Mouse (Mus musculus) embryo, embryonic 11.5 days (tissue): ENCODE measurements around the gene Uggt1.

Experiments used
- DNase-seq: peaks from one replicate; pipeline ENCODE4 v3.0.0-alpha.2; 2012; ENCODE audit warnings: low read depth, low spot score

Uggt1 gene

DNA sequence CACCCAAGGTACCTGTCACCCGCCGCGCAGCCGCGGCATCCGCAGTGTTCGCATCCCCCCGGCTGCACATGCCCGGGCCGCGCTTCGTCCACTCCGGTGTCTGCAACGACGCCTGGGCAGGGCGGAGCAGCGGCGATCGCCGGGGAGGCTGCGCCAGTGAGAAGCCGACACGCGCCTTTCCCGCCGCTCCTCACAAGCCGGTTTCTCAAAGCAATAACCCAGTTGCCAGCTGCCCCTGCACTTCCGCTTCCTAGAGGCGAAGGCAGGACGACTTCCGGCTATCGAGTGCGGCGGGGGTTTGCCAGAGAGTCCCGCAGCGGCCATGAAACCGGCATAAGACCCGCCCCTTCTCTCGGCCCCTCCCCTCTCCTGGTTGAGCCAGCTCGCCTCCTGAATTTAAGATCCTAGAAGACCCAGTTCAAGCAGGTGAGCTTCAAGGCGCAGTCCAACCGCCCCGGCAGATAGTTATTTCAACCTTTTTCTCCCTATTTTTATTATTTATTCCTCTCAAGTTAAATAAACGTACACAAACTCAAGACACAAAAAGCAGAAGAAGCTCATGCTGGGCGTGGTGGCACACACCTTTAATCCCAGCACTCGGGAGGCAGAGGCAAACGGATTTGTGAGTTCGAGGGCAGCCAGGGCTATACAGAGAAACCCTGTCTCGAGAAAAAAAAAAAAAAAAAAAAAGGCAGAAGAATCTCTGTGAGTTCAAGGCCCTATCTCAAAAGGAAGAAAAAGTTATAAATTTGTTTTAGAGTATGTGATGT, at the start of gene Uggt1:
Gene Uggt1 (minus strand): TSS at position 663 of the 770 bp plus-strand sequence.
- peak; percentile 88 for DNase-seq

DNA sequence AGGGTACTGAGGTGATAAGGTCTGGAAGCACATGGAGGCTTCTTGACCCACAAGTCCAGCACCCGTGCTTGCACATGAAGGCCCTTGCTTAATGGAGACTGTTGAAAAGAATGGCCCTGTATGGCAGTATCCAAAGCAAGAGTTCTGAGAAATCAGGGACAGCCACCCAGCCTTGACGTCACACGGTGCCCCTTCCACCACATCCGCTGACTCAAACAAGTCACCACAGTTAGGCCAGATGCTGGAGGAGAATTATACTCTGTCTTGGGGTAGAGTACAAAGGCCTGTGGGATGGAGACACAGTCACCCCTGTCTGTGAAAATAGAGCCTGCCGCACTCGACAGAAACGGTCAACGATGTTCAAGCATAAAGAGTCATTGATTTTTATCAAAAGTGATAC, 49.0 kb upstream of the Uggt1 start:
- DNase-seq, result no peak

DNA sequence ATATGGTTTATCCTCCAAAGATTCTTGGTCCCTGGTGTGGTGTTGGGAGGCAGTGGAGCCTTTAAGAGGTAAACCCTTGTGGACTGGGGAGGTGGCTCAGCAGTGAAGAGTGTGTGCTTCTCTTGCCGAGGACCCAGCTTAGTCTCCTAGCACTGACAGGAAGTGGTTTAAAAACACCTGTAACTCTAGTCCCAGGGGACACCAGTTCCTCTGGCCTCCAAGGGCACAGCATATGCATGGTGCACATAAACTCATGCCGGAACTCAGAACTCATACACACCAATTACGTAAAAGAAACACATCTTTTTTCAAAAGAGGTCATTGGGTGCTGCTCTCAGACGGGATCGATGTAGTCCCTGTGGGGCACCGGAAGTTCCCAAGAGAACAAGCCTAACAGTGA, 37.3 kb upstream of the Uggt1 start:
- DNase-seq, result no peak

DNA sequence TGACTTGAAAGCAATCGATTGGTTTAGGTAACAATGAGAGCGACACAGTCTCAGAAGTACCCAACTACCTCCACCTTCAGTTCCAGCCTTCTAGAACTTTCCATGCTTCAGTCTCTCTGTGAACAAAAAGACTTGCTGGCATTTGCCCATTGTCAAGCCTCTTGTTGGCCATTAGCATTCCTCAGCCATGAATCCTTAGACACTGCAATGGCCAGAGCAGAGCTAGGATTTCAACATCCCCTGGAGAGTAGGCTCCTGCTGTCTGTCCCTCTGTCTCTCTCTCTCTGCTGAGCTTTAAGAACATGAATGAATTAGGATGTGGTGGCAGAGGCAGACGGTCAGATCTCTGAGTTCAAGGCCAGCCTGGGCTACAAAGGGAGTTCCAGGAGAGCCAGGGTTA, 36.4 kb upstream of the Uggt1 start:
- DNase-seq, result no peak

DNA sequence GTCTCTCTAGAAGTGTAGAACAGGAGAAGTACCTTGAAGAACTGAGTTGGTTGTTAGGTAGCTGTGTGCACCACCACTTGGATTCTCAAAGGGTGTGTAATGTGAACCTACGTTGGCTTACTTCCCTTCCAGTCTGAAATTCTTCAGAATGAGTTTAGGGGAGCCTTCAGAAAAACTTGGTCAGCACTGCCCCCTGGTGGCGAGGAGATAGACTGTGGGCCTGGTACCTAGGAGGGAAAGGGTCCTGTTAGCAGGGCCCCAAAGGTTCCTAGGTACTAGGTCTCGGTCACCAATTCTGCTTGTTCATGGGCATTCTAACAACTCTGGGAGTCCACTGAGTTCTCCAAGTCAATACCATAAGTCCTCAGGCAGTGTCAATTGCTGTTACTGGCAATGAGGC, 34.7 kb upstream of the Uggt1 start:
- peak; percentile 70 for DNase-seq

DNA sequence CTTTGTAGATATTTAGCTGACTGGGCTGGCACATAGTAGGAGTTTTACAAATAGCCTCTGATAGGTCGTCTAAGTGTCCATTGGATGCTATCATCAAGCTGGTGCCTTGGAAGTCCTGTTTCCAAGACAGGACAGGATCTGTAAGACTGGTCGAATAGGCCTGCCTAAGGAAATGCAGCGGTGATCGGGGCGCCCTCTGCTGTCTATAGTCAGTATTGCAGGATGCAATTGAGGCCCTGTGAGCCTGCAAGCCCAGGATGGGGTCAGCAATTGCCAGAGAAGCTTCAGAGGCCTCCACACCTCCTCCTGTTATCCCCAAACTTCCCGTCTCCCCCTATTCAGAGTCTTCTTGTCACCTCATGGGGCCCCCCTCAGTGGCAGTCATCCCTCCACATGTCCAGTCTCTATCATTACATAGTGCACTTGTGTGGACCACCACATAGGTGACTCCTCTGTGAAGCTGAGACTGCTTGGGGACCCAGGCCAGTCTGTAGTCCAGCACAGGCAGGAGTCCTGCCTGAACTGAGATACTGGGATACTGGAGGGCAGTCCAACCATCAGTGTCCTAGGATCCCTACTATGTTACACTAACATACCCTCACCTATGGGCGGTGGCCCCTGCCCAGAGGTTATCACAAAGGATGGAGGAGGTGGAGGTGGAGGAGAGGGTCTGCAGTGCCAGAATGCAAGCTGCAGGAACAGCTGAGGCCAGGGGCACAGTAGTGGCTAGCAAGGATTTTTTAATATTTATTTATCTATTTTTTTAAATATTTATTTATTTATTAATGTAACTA, 32.9 kb upstream of the Uggt1 start:
- DNase-seq, result peak; percentile 59

DNA sequence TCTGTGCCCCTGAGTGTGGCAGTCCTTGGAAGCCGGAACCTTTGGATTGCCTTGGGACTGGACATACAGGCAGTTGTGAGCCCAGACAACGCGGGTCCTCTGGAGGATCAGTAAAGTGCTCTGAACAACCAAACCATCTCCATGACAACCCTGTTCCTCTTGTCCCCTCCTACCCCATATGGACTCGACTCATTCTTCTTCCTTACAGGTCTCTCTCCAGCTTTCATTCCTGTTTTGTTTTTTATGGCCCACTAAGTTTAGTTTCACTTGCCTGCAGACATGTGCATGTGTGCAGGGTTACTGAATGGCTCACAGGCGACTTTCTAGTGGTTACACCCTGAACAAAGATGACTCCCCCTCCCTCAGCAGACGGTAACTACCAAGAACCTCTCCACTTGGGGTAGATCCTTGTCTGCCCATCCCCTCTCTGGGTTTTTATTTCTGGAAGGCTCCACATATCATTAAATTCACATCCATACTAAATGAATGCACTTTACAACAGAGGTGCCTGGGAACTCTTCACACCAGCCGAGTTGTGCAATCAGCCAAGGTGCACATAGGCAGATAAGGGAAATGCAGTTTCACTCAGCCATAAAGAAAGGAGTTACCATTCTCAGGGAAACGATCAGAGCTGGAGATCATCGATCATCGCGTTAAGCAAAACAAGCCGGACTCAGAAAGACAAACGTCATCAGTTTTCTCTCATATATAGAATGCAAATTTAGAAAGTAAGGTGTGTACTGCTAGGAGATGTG, 31.3 kb upstream of the Uggt1 start:
- no peak for DNase-seq

DNA sequence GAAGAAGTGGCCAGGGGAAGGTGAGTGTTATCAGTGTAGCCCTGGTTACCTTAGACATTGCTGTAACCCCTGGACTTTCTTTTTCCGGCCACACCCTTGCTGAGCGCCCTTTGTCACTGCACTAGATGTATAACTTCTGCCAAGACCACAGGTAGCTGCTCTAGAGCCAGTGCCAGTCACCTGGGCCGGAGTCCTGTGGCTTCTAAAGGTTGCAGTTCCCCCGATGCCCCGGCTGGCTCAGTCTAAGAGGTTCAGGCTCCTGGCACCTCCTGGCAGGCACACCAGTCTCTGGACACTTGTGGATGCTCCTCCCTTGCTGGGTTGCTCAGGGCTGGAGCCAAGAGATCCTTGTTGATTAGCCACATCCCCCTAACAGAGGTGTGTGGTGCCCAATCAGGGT, 29.9 kb upstream of the Uggt1 start, which contains the start of gene Neurl3:
Gene Neurl3 (minus strand): TSS at position 225 of the 400 bp plus-strand sequence.
- DNase-seq, result no peak

DNA sequence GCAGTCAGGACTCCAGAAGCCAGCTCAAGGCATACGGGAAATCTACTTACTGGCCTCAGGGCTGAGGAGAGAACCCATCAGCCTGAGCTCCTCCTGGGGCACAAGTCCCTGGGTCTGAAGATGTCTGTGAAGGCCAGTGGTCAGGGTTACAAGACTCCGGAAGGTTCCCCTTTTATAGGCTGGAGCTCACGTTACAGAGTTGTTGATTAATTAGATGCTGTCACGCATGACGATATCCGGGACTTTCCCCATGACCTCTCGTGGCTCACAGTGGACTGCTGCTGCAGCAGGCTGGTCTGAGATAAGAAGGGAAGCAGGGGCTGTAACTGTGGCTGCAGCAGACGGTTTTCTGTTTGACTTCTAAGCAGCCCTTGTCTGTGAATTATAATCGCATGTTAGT, 28.8 kb upstream of the Uggt1 start:
- no peak for DNase-seq

DNA sequence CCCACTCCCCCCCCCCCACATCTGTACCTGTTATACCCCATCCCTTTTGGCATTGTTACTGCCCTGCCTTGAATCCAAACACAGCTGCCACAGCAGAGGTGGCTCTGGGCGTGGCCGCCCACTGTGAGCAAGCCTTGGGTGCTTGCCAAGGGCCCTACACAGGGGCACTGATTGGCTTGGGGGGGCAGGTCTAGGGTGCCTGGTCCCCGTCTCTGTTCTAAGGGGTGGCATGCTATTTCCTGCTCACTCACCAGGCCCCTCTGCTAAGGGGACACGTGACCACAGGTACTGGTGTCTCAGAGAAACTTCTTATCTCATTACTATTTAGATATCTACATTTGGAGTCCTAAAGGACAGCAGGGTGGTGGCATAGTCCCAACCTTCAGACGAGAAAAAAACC, 28.0 kb upstream of the Uggt1 start:
- DNase-seq, result no peak

DNA sequence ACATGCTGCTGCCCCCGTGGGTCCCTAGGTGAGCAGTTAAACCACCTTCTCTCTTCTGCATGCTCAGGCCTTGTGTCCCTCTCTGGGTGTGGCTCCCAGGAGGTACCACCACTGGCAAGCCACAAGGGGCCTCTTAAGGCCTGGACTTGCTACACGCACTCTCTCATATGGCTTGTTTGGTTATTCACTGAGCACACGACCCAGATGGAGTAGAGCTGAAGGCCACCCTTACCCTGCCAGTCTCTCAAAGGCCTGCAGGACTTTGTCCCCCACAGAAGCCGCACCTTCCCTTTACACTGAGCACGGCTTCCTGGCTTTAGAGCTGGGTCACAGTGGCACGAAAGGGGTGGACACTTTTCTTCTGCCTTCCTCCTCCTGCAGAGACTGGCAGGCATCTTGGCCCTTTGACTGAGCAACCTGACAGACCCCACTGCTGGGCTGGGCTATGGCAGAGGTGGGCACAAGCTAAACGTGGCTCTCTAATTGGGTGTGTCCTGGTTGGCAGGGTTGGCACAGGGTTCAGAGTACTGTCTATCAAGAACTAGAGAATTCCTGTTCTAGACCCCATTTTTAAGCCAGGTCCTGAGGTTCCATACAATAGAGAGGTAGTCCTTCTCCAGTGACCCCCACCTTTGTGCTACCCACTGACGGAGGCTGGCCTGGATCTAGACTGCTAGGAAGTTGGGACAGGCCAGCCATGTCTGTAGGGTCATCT, 27.2 kb upstream of the Uggt1 start:
- no peak for DNase-seq

DNA sequence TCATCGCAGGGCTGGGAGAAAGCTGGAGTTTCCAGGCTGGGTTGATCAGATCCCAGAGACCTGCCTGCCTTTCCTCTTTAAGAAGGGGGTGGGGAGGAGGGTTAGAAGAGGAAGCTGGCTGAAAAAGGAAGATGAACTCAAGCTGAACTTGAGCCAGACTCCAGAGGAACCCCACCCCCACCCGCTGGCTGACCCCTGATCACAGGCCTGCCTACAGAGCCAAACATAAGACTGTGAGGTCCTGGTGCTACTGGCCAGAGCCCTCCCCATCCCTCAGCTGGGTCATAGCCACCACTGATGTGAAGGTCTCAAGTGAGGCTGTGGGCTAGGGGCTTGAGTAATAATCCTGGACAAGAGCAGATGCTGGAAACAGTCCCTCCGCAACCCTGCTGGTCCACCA, 26.1 kb upstream of the Uggt1 start:
- DNase-seq, result no peak

DNA sequence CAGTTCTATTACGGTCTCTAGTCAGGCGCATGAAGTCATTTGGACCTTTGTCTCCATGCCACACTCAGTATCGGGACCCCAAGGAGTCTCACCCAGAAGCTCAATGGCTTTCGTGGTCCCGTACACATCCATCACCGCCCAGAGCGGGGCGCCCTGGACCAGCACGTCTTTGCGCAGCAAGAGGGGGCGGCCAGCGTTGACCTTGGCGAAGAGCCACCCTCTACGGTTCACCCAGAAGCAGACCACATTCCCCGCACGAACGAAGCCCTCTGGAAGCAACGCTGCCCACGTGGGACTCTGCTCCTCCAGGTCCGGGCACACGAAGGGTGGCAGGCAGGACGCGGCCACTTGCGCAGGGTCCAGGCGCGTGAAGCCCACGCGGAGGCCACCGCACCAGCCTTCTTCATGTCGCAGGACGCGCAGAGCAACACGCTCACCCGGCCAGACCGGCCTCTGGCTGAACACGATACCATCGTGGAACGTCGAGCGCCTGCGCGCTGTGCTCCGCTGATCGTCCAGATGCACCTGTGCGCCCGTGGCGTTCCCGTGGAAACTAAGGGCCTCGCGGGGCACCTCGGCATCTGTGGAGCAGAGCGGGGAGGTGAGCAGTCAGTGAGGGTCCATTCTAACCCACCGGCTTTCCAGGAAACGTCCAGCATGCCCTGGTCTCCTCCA, 24.7 kb upstream of the Uggt1 start:
- DNase-seq, result no peak

DNA sequence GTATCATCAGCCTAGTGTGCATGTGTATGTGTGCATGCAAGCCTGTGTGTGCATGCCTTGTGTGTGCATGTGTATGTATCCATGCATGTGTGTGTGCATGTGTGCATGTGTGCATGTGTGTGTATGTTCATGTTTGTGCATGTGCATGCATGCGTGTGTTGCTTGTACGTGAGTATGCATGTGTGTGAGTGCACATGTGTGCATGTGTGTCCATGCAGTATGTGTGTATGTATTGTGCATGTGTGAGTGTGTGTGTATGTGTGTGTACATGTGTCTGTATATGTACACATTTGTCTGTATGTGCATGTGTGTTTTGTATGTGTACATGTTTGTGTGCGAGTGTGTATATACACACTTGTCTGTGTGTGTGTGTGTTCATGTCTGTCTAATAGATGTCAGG, 23.1 kb upstream of the Uggt1 start:
- DNase-seq, result no peak

DNA sequence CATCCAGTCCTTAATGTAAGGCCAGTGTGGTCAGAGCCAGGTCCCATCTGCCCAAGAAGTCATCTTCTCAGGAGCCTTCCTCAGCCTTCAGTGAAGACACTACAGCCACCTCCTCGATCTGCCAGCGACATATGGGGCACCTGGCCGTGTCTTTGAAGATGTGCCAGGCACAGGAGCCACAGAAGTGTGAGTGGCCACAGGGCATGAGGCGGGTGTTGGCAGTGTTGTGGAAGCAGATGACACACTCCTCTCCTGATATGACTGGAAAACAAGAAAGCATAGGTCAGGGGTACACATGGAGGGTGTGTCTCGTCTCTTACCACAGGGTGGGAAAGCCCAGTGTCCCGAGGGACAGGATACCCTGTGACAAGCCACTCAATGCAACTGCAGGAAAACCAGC, 21.8 kb upstream of the Uggt1 start:
- no peak for DNase-seq

DNA sequence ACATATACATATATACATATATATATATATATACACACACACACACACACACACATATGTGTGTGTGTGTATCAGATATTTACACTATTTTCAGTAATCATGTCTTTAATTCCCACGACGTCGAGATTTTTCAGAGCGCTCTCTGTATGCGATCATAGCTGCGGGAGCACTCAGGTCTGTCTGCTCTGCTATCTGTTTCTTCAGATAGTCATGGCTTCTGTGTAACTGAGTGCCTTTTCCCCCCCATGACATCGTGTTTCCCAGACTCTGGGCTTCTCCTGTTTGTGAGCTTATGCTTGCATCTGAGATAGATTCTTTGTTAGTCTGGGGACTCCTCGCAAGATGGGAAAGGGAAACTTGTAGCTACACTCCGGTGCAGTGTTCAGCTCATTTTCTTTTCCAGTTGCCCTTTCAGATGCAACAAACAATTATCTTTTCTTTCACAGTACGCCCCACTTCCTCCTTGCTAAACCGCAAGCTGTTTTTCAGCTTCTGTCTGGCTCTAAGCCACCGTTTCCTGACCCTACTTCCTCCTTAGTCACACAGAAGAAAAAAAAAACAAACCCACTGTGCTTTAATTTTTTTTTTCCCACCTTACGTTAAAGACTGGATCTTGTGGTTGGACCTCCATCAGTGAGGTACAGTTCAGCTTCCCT, 19.4 kb upstream of the Uggt1 start:
- DNase-seq, result no peak

DNA sequence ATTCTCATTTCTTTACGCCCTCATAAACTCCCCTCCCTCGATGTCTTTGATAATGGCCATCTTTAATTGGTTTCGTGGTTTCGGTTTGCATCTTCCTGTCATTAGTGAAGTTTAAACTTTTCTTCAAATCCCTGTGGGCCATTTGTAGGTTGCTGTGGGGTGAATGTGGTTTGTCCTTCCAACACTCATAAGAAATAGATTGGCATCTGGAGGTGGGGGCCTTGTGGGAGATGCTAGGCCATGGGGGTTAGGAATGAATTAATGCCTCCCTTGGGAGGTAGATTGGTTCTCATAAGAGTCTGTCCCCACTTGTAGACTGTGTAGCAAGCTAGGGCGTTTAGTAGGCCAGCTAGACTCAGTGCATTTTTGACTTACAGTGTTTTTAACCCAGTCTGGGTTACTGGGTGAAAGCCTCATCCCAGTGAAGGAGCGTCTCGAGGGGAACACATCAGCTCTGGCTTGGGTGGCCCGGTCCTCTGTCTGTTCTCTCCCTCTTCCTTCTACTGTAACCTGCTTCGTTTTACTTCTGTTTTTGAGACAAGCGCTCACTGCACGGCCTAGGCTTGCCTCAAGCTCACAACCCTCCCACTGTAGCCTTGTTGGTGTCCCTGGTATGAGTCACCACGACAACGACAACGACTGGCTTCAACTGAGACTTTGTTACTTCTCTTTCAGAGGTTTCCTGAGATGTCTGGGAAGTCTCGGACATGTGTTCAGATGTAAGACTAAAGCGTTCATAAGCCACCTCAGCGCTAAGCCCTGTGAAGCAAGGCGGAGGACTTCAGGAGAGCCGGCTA, 17.4 kb upstream of the Uggt1 start:
- DNase-seq, result no peak

DNA sequence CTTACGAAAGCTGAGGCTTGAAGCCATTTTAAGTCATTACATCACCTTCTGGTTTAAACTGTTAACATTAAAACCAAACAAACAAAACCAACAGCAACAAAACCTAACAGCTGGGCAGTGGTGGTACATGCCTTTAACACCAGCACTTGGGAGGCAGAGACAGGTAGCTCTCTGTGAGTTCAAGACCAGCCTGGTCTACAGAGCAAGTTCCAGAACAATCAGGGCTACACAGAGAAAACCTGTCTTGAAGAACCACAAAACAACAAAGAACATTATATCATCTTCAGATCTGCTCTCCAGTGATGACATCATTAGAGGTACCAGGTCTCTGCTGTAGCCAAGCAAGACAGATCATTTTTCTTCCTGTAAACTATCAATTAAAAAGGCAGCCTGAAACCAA, 15.9 kb upstream of the Uggt1 start:
- DNase-seq, result no peak

DNA sequence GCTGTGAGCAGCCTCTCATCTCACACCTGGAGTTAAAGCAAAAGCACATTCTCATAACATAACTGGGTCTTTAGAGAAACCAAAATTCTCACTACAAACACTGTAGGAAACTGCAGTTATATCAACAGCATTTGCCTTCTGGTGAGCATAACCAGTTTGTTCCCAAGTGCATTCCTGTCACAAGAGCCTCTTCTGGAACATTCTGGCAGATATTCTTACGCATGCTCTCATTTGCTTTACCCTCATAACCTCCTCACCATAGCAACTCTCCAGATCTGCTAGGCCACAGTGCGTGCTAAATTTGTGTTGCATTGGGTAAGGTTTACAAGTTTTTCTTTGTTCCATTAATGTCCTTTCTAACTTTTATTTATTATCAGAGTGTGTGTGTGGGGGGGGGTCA, 14.8 kb upstream of the Uggt1 start:
- no peak for DNase-seq

DNA sequence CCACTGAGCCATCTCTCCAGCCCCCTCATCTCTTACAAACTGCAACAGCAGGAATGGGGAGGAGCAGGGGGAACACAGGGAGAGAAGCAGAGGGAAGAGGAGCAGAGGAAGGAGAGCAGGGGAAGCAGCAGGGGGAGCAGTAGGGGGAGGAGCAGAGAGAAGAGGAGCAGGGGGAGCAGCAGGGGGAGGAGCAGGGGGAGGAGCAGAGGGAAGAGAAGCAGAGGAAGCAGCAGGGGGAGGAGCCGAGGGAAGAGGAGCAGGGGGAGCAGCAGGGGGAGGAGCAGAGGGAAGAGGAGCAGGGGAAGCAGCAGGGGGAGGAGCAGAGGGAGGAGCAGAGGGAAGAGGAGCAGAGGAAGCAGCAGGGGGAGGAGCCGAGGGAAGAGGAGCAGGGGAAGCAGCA, 14.1 kb upstream of the Uggt1 start:
- DNase-seq, result no peak
